Mouse (Mus musculus): Measurements from ENCODE around the gene Tcf7l2.

- TF ChIP-seq CTCF (conservative IDR thresholded peaks at IDR 0.05 in 1 of 2, IDR thresholded peaks at IDR 0.05 in 1 of 2; ENCODE audit: low read depth in 2 of 2, low read length in 2 of 2) (no peak), EP300 (IDR thresholded peaks at IDR 0.05; ENCODE audit: low read length) (no peak)
Observed at GRCm38 (mm10) chr19:55867905-55868304, 126.3 kb downstream of the Tcf7l2 start.

Data from CH12.LX (cell line).